Mouse (Mus musculus) spleen, adult 2 months (tissue): ENCODE results near the gene Hs6st3.

Source experiments
- CTCF ChIP-seq: fragments of 200-500 bp; IDR thresholded peaks from 2 replicates; pipeline ENCODE4 v1.5.1; 2011; ENCODE audit warnings: mild to moderate bottlenecking, inconsistent platforms; ENCODE audit not compliant: insufficient read depth, insufficient read length, insufficient replicate concordance; ENCODE audit errors: extremely low read depth
- POLR2A ChIP-seq: fragments of 200-500 bp; IDR thresholded peaks from 2 replicates; pipeline ENCODE4 v1.6.1; 2011; ENCODE audit warnings: low read depth, low read length, inconsistent platforms

- TF ChIP-seq POLR2A (no peak), CTCF (no peak)
These were observed 313.5 kb downstream of the Hs6st3 start for GRCm38 (mm10) chr14:119451594-119451993.
